Mouse (Mus musculus) G1E (cell line): ENCODE data around the gene Mex3a.

Experiments
- CTCF ChIP-seq: IDR thresholded peaks from 2 replicates; pipeline ENCODE4 v1.5.1; 2012; ENCODE audit warnings: low read depth, low read length, inconsistent platforms, mixed read lengths
- GATA2 ChIP-seq: IDR thresholded peaks from 2 replicates; pipeline ENCODE4 v1.6.1; 2012; ENCODE audit warnings: low read depth, low read length, inconsistent platforms, borderline replicate concordance
- TAL1 ChIP-seq: conservative IDR thresholded peaks from 2 replicates; pipeline ENCODE4 v1.6.1; 2012; ENCODE audit warnings: low read depth, low read length, inconsistent platforms, mixed read lengths

DNA sequence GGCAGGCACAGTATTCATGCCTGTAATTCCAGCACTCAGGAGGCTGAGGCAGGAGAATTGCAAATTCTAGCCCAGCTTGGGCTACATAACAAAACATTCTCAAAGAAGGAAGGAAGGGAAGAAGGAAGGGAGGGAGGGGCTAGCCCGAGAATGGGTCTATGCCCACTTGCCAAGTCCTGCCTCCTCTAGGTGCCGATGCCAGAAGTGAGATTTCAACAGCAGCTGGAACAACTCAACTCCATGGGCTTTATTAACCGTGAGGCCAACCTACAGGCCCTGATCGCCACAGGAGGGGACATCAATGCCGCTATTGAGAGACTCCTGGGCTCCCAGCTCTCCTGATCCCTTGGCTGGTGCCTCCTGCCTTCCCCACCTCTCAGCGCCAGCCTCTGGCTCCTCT, 35.7 kb downstream of the Mex3a start:
- TF ChIP-seq CTCF = no peak
- no peak for TF ChIP-seq TAL1
- no peak for TF ChIP-seq GATA2
